10 mouse cellular contexts compared by ENCODE assay signal in the genomic region with DNA sequence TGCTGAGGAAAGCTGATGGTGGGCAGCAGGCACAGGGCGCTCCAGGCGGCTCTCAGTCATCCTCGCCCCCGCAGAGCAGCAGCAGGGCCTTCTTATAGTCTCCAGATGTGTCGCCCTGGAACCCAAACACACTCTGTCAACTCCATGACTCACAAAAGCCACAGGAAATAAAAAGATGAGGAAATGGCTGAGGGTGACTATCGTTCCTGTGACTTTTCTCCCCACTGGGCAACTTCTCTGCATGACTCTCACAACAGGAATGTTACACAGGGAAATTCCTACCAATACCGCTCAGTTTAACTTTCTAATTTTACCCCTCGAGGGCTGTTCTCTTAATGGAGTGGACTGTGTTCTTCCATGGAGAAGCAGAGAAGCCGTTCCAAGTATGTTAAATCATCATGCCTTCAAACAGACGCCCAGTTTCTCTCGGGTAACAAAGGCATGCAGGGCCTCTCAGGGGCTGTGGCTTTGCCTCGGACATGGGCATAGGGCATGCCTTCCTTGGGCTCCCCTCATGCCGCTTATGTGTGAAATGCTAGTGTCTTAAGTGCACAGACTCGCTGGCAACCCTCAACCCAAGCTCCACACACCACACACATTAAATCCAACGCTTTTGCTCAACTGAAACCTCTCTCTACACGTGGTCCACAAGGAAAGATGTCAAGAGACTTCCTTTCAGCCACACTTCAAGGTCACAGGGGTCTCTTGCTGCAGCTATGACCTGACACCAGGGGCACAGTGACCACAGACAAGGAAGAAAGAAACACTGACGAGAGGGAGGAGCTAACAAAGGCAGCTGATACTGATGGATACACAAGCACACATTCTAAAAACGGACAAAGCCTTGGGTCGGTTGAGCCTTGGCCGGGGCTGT. TPM values are rescaled to one million over a fixed set of nuclear protein-coding genes. Genes with fewer than 3 reads are reported as not detected.
DNase-seq lines count a peak whose midpoint lies in the region; ATAC-seq and TF ChIP-seq lines count a peak whose summit lies in the region.
"Had no signal": no experiment of that assay in that cellular context is flagged by ENCODE, and none has a peak within 500 bp of the region (broad histone marks: within the 10 kb centered on the region; RNA-seq: fewer than 3 reads in every experiment).

No protein-coding gene starts in this region.

- H3K4me3 ChIP-seq in neural tube, embryonic 15.5 days (replicated peaks), result no peak overlapping the region
- no peak overlapping the region for H3K4me3 ChIP-seq in embryonic facial prominence, embryonic 12.5 days
- H3K4me3 ChIP-seq in limb, embryonic 10.5 days, result no peak overlapping the region
- H3K4me3 ChIP-seq in forebrain, postnatal 0 days (ENCODE audit: low read depth, low read length), result no peak overlapping the region
- H3K4me3 ChIP-seq: kidney, embryonic 15.5 days had no signal

- H3K4me2 ChIP-seq in neural tube, embryonic 15.5 days, result no peak overlapping the region
- no peak overlapping the region for H3K4me2 ChIP-seq in embryonic facial prominence, embryonic 12.5 days (replicated peaks)
- H3K4me2 ChIP-seq in forebrain, postnatal 0 days (ENCODE audit: low read depth), result no peak overlapping the region
- H3K4me2 ChIP-seq: kidney, embryonic 15.5 days had no signal

- H3K4me1 ChIP-seq in neural tube, embryonic 15.5 days, result no peaks in the 10 kb centered on the region
- H3K4me1 ChIP-seq in embryonic facial prominence, embryonic 12.5 days, result no peaks in the 10 kb centered on the region
- peaks cover 21% of the 10 kb centered on the region for H3K4me1 ChIP-seq in limb, embryonic 10.5 days
- no peaks in the 10 kb centered on the region for H3K4me1 ChIP-seq in forebrain, postnatal 0 days (ENCODE audit: insufficient read depth)

- H3K27ac ChIP-seq in neural tube, embryonic 15.5 days (replicated peaks), result no peak overlapping the region
- peak overlapping the region; percentile 54; the same call in 1 of the 2 replicates for H3K27ac ChIP-seq in embryonic facial prominence, embryonic 12.5 days
- H3K27ac ChIP-seq in limb, embryonic 10.5 days, result peak overlapping the region; percentile 75
- no peak overlapping the region for H3K27ac ChIP-seq in forebrain, postnatal 0 days (ENCODE audit: low read depth, low read length)
- H3K27ac ChIP-seq: kidney, embryonic 15.5 days had no signal

- H3K36me3 ChIP-seq in neural tube, embryonic 15.5 days, result no peaks in the 10 kb centered on the region
- peaks cover 25% of the 10 kb centered on the region for H3K36me3 ChIP-seq in embryonic facial prominence, embryonic 12.5 days
- H3K36me3 ChIP-seq in limb, embryonic 10.5 days, result peaks cover 8% of the 10 kb centered on the region; the same call in 1 of the 2 replicates
- H3K36me3 ChIP-seq in forebrain, postnatal 0 days (ENCODE audit: insufficient read depth), result no peaks in the 10 kb centered on the region

- no peak for TF ChIP-seq CTCF in forebrain, postnatal 0 days (IDR thresholded peaks at IDR 0.05; ENCODE audit: low read depth)

- H3K9me3 ChIP-seq in neural tube, embryonic 15.5 days (replicated peaks), result no peaks in the 10 kb centered on the region
- H3K9me3 ChIP-seq in embryonic facial prominence, embryonic 12.5 days, result no peaks in the 10 kb centered on the region
- no peaks in the 10 kb centered on the region for H3K9me3 ChIP-seq in limb, embryonic 10.5 days (replicated peaks)
- H3K9me3 ChIP-seq in forebrain, postnatal 0 days (ENCODE audit: low read length), result no peaks in the 10 kb centered on the region
- H3K9me3 ChIP-seq: kidney, embryonic 15.5 days had no signal

- ATAC-seq in neural tube, embryonic 15.5 days (ENCODE audit: low FRiP score), result no peak
- ATAC-seq in embryonic facial prominence, embryonic 12.5 days (ENCODE audit: insufficient number of reproducible peaks, insufficient read depth, low FRiP score, low TSS enrichment), result no peak
- no peak for ATAC-seq in forebrain, postnatal 0 days

- H3K9ac ChIP-seq in neural tube, embryonic 15.5 days (replicated peaks), result no peak overlapping the region
- H3K9ac ChIP-seq in embryonic facial prominence, embryonic 12.5 days, result no peak overlapping the region
- H3K9ac ChIP-seq in forebrain, postnatal 0 days, result no peak overlapping the region
- H3K9ac ChIP-seq: kidney, embryonic 15.5 days had no signal

- no peaks in the 10 kb centered on the region for H3K27me3 ChIP-seq in neural tube, embryonic 15.5 days (replicated peaks)
- no peaks in the 10 kb centered on the region for H3K27me3 ChIP-seq in embryonic facial prominence, embryonic 12.5 days
- H3K27me3 ChIP-seq in limb, embryonic 10.5 days (ENCODE audit: low read depth, poor library complexity, severe bottlenecking), result no peaks in the 10 kb centered on the region
- H3K27me3 ChIP-seq in forebrain, postnatal 0 days (ENCODE audit: insufficient read depth, low read length), result no peaks in the 10 kb centered on the region
- H3K27me3 ChIP-seq: kidney, embryonic 15.5 days had no signal

- peak; percentile 26 for DNase-seq in neural tube, embryonic 10.5 days (ENCODE audit: extremely low spot score, low spot score)
- DNase-seq in limb, embryonic 10.5 days (ENCODE audit: low spot score), result peak; percentile 50
- peak; percentile 54 for DNase-seq in skeletal muscle tissue, adult 2 months (ENCODE audit: low read depth, low spot score)
- DNase-seq in frontal cortex, postnatal 36 days (ENCODE audit: low spot score in 2 of 2), result no peak
- no peak for DNase-seq in ovary, adult 18-20 months (ENCODE audit: low spot score)
- DNase-seq in forebrain, postnatal 0 days, result no peak

- WGBS in neural tube, embryonic 15.5 days, result 45% methylated on average over 20 of the region's 20 CpGs
- WGBS in embryonic facial prominence, embryonic 12.5 days, result 41% methylated on average over 20 of the region's 20 CpGs
- WGBS in limb, embryonic 10.5 days, result 31% methylated on average over 20 of the region's 20 CpGs
- 54% methylated on average over 20 of the region's 20 CpGs for WGBS in forebrain, postnatal 0 days

RNA-seq across cellular contexts. Expression of a gene that starts 26.2 kb away (rescaled TPM):
- 111 and 182 TPM in 2 replicates for polyA plus RNA-seq in neural tube, embryonic 15.5 days (2015; fragmentation: Nextera tagmentation; extraction: Ambion mirVana)
- polyA plus RNA-seq in embryonic facial prominence, embryonic 12.5 days (2016; fragmentation: Nextera tagmentation; extraction: Ambion mirVana), result 190 and 196 TPM in 2 replicates
- 99.2 and 115 TPM in 2 replicates for polyA plus RNA-seq in limb, embryonic 10.5 days (2016; fragmentation: Nextera tagmentation; extraction: Ambion mirVana)
- total RNA-seq in forebrain, postnatal 0 days (2014; rRNA removed), result 38.6 and 41.2 TPM in 2 replicates
- 47.2 and 48.9 TPM in 2 replicates for polyA plus RNA-seq in forebrain, postnatal 0 days (2015; fragmentation: Nextera tagmentation; extraction: Ambion mirVana)

RNA-seq across cellular contexts. Expression of a gene that starts 26.2 kb away (rescaled TPM):
- polyA plus RNA-seq in neural tube, embryonic 15.5 days (2015; fragmentation: Nextera tagmentation; extraction: Ambion mirVana), result 0.41 and 0.56 TPM in 2 replicates
- polyA plus RNA-seq in embryonic facial prominence, embryonic 12.5 days (2016; fragmentation: Nextera tagmentation; extraction: Ambion mirVana), result 0.96 and 1.0 TPM in 2 replicates
- polyA plus RNA-seq in limb, embryonic 10.5 days (2016; fragmentation: Nextera tagmentation; extraction: Ambion mirVana), result 0.55 and 0.84 TPM in 2 replicates
- not detected in 2 replicates for total RNA-seq in forebrain, postnatal 0 days (2014; rRNA removed)
- polyA plus RNA-seq in forebrain, postnatal 0 days (2015; fragmentation: Nextera tagmentation; extraction: Ambion mirVana), result 0.69 and 0.74 TPM in 2 replicates
- polyA plus RNA-seq: frontal cortex, adult 2 months had no signal

Comparison
In these comparisons a context has a peak if more than half of its experiments do, and no peak if none do; other contexts are left out.
1. DNase-seq: peak in neural tube, embryonic 10.5 days (single experiment), limb, embryonic 10.5 days (single experiment) and skeletal muscle tissue, adult 2 months (single experiment); none in frontal cortex, postnatal 36 days (0 of 2), ovary, adult 18-20 months (single experiment) and forebrain, postnatal 0 days (single experiment).
2. H3K27ac ChIP-seq: peak in embryonic facial prominence, embryonic 12.5 days (single experiment) and limb, embryonic 10.5 days (single experiment); none in neural tube, embryonic 15.5 days (single experiment) and forebrain, postnatal 0 days (single experiment).